Mouse (Mus musculus) frontal cortex, adult (tissue): Measurements from ENCODE around the gene Rilp.
"Not testable (repeated sequence)": the region's sequence is repeated elsewhere in the genome, so short reads cannot be mapped to it uniquely, and the experiment has no call there.

ENCODE experiments used
- ATAC-seq: cut with Nextera tagmentation; 2 replicates; pipeline ENCODE4 v1.9.2; 2017; ENCODE audit warnings: mild to moderate bottlenecking, moderate library complexity, mixed read lengths; ENCODE audit not compliant: low TSS enrichment

Rilp gene

GRCm38 (mm10) chr11:75533314-75534015 lies 23.6 kb downstream of the Rilp start:
- ATAC-seq, result no peak

- no peak for ATAC-seq
These were observed 24.6 kb downstream of the Rilp start for GRCm38 (mm10) chr11:75534286-75535033.

- no peak for ATAC-seq
These were observed 25.4 kb downstream of the Rilp start for GRCm38 (mm10) chr11:75535106-75535795.

- no peak for ATAC-seq
These were observed 26.5 kb downstream of the Rilp start for GRCm38 (mm10) chr11:75536255-75537024.

DNA sequence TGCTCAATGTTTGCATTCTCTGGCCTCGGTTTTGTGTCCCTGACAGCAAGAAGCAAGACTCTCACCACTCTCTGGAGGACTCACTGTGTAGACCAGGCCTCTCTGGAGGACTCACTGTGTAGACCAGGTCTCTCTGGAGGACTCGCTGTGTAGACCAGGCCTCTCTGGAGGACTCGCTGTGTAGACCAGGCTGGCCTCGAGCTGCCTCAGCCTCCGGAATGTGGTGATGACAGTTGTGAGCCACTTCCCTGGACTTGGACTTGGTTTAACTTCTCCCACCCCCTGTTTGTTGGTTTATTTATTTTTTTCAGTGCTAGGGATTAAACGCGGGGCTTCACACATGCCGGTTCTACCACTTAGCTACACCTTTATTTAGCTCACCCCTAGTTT lies 27.1 kb downstream of the Rilp start:
- ATAC-seq, result no peak

DNA sequence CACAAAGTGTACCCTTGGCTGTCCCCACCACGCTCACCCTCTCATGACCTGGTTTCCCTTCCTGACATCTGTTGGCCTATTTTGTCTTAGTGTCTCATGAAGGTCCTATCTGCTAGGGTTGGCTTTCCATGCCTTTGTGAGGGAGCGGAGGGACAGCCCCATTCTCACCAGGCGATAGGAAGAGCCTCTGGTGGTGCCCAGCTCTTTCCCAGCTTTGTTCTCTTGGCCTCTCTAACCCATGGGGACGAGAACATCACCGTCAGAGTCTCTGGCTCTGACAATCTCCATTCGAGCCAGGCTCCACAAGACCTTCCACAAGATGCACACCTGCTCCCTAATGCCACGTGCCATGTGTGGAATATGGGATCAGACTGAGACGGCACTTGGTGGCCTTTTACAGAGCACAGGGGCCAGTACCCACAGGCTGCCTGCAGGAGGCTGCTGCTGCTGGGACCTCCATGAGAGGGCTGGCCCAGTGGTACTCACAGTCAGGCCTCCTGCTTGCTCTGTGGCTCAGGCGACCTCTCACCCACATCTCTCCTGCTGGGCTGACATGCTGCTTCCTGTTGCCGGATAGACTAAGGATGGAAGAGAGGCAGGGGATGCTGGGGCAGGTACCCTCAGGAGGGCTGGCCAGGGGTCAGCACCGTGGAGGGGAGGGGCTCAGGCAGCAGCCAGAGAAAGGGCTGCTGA lies 27.7 kb downstream of the Rilp start:
- no peak for ATAC-seq

- ATAC-seq, result no peak
These were observed 28.5 kb downstream of the Rilp start for GRCm38 (mm10) chr11:75538184-75538969.

GRCm38 (mm10) chr11:75538970-75539299 lies 29.0 kb downstream of the Rilp start:
- ATAC-seq, result no peak

DNA sequence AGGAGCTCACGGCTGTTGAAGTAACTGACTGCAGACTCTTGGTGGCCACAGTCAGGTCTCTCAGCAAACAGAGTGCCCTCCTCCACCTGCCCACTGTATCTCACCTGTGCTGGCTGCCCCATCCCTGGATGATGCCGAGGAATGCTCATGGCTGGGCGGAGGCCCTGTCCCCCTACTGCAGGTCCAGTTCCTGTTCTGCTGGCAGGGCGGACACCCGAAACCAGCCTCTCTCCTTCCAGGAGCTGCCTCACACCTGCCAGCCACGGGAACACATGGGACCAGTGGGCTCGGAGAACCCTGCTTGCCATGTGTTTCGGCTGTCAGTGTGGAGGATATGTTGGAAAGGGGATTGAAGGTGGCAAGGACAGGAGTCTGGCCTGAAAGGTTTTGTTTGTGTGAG lies 30.3 kb downstream of the Rilp start:
- ATAC-seq, result no peak

DNA sequence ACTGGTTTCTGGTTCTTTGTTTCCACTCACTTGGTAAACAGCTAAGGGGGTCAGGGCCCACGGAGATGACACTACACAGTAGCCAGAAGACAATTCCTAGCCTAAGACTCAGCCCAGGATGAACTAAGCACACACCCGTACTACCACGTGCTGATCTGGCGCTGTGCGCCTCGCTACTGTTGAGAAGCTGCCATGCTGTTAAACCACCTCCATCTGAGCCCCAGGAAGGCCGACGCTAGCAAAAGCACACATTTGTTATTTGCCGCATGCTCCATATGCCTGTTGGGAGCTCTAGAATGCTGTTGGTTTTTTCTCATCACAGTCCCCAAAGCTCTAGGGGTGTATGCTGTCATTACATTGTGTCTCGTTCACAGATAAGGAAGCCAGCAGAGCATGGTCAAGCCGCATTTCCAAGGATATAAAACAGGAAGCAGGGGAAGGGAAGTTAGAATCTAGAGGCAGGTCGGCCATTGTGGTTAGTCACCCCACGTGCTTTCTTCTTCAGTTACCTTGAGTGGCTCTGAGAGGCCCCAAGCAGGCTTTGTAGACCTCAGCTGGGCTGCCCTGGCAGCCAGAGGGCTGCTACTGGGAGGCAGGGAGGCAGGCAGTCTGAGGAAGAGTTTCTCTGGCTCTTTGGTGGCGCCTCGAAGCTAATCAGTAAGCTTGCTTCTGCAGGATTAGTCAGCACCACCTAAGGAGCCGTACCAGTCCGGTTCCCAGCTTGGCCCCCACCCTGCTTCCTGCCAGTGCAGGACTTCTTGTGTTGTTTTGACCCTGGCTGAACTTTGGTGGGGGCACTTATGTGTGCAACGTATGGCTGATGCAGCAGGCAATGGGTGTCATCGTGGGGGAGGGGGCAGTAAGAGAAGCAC lies 31.1 kb downstream of the Rilp start:
- ATAC-seq, result peak; percentile 60; the same call in 1 of the 2 replicates

GRCm38 (mm10) chr11:75544713-75545112 lies 34.8 kb downstream of the Rilp start:
- no peak for ATAC-seq

DNA sequence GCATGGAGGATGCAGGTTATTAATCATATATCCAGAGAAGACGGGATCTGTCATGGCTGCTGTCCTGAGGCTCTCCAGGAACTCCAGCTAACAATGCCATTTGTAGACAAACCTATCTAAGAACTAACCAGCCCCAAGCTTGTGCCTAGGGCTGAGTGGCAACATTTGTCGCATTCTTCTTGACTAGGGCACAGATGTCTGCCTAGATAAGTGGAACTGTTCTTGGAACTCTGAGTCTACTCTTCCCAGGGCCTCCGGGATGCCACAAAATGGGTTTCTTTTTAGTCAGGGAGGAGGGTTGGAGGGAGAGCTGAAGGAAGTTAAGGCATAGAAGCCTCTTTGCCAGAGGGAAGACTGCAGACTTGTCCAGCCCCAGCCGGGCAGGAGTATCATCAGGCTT lies 36.2 kb downstream of the Rilp start:
- no peak for ATAC-seq

DNA sequence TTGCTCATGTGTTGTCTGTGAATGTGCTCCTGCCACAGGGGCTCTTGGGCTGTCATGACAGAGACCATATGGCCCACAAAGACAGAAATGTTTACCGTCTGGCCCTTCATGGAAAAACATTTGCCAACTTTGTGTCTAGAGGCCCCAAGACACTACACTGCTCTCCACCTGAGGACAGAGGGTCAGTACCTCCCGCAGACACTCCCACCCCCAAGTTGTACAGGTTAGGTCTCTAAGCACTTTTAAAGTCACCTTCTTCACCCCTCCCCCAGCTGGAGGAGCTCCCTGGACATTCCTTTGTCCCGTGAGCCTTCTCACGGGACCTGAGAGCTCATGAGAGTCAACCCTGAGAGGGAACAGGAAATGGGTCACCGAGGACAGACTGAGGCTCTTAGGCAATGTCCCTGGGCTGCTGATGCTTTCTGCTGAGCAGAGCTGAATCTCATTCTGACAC lies 39.8 kb downstream of the Rilp start:
- ATAC-seq, result no peak

- ATAC-seq, result no peak
These were observed 40.5 kb downstream of the Rilp start for GRCm38 (mm10) chr11:75550200-75550946.

DNA sequence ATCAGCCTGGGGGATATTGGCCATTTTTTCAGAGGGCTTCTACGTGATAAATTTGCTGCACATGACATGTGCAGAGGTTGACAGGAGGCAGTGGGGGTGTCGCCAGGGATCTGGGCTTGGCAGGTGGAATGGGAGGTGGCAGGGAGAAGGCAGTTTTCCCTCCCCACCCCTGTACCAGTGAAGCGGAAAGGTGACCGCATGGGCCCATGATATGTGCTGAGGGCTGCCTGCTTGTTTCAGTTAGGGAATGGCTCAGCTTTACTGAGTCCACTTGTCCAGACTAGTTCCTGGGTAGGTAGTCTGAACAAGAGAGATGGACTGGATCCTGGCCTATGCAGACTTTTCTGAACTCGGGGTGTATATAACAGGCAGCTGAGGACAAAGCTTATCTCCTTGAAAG lies 41.4 kb downstream of the Rilp start:
- ATAC-seq, result no peak

GRCm38 (mm10) chr11:75551961-75552441 lies 42.1 kb downstream of the Rilp start:
- peak; percentile 82; the same call in 1 of the 2 replicates for ATAC-seq

- no peak for ATAC-seq
These were observed 43.1 kb downstream of the Rilp start for GRCm38 (mm10) chr11:75552906-75553482.

DNA sequence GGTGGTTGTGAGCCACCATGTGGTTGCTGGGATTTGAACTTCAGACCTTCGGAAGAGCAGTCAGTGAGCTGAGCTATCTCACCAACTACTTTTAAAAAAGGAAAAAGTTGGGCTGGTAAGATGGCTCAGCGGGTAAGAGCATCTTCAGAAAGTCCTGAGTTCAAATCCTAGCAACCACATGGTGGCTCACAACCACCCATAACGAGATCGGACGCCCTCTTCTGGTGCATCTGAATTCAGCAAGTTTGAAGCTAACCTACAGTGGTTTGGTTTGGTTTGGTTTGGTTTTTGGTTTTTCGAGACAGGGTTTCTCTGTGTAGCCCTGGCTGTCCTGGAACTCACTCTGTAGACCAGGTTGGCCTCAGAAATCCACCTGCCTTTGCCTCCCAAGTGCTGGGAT lies 46.1 kb downstream of the Rilp start:
- ATAC-seq, result not testable (repeated sequence)
